Comparison of ENCODE assay signal across 10 mouse cellular contexts in the genomic region with DNA sequence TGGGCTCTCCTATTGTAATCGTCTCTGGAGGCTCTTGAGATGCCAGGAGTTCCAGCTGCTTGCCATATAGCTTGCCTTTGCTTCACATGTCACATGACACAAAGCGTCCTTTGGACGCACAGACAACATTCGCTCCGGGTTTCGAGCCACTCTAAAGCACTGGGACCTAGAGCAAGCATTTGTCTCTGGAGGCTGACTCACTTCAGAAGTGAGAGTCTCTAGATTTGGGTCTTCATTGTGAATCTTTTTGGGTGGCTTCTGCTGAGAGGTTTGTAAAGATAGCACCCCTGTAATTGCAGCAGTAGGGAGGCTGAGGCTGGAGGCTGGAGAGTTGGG. TPM values are rescaled to one million over a fixed set of nuclear protein-coding genes. Genes with fewer than 3 reads are reported as not detected.
DNase-seq lines count a peak whose midpoint lies in the region; ATAC-seq and TF ChIP-seq lines count a peak whose summit lies in the region.
"Had no signal": no experiment of that assay in that cellular context is flagged by ENCODE, and none has a peak within 500 bp of the region (broad histone marks: within the 10 kb centered on the region; RNA-seq: fewer than 3 reads in every experiment).

No protein-coding gene starts in this region.

- H3K9me3 ChIP-seq in heart, embryonic 10.5 days, result no peaks in the 10 kb centered on the region
- no peaks in the 10 kb centered on the region for H3K9me3 ChIP-seq in intestine, embryonic 15.5 days
- no peaks in the 10 kb centered on the region for H3K9me3 ChIP-seq in midbrain, embryonic 16.5 days (replicated peaks; ENCODE audit: control insufficient read depth, low read length, poor library complexity, severe bottlenecking)

- H3K4me2 ChIP-seq in intestine, embryonic 15.5 days (replicated peaks), result peak overlapping the region; percentile 75
- H3K4me2 ChIP-seq in midbrain, embryonic 16.5 days (ENCODE audit: low read length), result peak overlapping the region; percentile 59; the same call in 1 of the 2 replicates

- H3K79me2 ChIP-seq in liver, adult 2 months (ENCODE audit: control insufficient read depth, insufficient read depth, low read length), result peaks cover 25% of the 10 kb centered on the region

- H3K27ac ChIP-seq in heart, embryonic 10.5 days, result peak overlapping the region; percentile 100
- peak overlapping the region; percentile 59 for H3K27ac ChIP-seq in liver, adult 2 months (replicated peaks; ENCODE audit: insufficient read depth, low read depth, low read length)
- no peak overlapping the region for H3K27ac ChIP-seq in intestine, embryonic 15.5 days
- H3K27ac ChIP-seq in midbrain, embryonic 16.5 days (ENCODE audit: low read length), result no peak overlapping the region

- intact Hi-C loops in heart, postnatal 10 days (cut with DNase I), result no loop called here

- peaks cover 53% of the 10 kb centered on the region for H3K4me1 ChIP-seq in heart, embryonic 10.5 days
- peaks cover 35% of the 10 kb centered on the region for H3K4me1 ChIP-seq in liver, adult 2 months (ENCODE audit: control insufficient read depth, insufficient read depth, low read length)
- peaks cover 42% of the 10 kb centered on the region for H3K4me1 ChIP-seq in intestine, embryonic 15.5 days (replicated peaks)
- H3K4me1 ChIP-seq in midbrain, embryonic 16.5 days (ENCODE audit: control insufficient read depth, insufficient read depth, low read length), result peaks cover 30% of the 10 kb centered on the region

- no peak for DNase-seq in heart, embryonic 10.5 days (ENCODE audit: low spot score)
- DNase-seq in heart, postnatal 10 days, result no peak
- no peak for DNase-seq in liver, adult 2 months (ENCODE audit: extremely low read depth, low read depth, low spot score)
- no peak for DNase-seq in liver
- DNase-seq in spleen, postnatal 36 days (ENCODE audit: low spot score in 2 of 2), result no peak
- no peak for DNase-seq in gastrocnemius, postnatal 10 days
- DNase-seq: adrenal gland, postnatal 10 days; cerebellum, postnatal 10 days had no signal

- peaks cover 8% of the 10 kb centered on the region for H3K36me3 ChIP-seq in heart, embryonic 10.5 days
- H3K36me3 ChIP-seq in liver, adult 2 months (ENCODE audit: control insufficient read depth, insufficient read depth, low read length), result no peaks in the 10 kb centered on the region
- no peaks in the 10 kb centered on the region for H3K36me3 ChIP-seq in intestine, embryonic 15.5 days
- no peaks in the 10 kb centered on the region for H3K36me3 ChIP-seq in midbrain, embryonic 16.5 days (ENCODE audit: control insufficient read depth, insufficient read depth, low read length)

- TF ChIP-seq POLR2A in liver, adult 2 months (IDR thresholded peaks at IDR 0.05; ENCODE audit: extremely low read depth, insufficient read depth, low read length), result no peak

- H3K9ac ChIP-seq in liver, adult 2 months (ENCODE audit: low read depth, low read length), result no peak overlapping the region
- H3K9ac ChIP-seq in intestine, embryonic 15.5 days, result no peak overlapping the region
- no peak overlapping the region for H3K9ac ChIP-seq in midbrain, embryonic 16.5 days (ENCODE audit: low read depth, low read length)

- TF ChIP-seq CTCF in liver, adult 2 months (IDR thresholded peaks at IDR 0.05; ENCODE audit: low read depth, low read length), result no peak

- WGBS in heart, embryonic 10.5 days, result 80% methylated on average over 6 of the region's 6 CpGs
- WGBS in liver, adult 2 months, result 57% methylated on average over 6 of the region's 6 CpGs
- 88% methylated on average over 6 of the region's 6 CpGs for WGBS in intestine, embryonic 15.5 days
- WGBS in midbrain, embryonic 16.5 days, result 86% methylated on average over 6 of the region's 6 CpGs

- no peaks in the 10 kb centered on the region for H3K27me3 ChIP-seq in heart, embryonic 10.5 days (ENCODE audit: insufficient read depth, poor library complexity, severe bottlenecking)
- no peaks in the 10 kb centered on the region for H3K27me3 ChIP-seq in liver, adult 2 months (ENCODE audit: control insufficient read depth, insufficient read depth, low read length)
- no peaks in the 10 kb centered on the region for H3K27me3 ChIP-seq in intestine, embryonic 15.5 days (replicated peaks)
- H3K27me3 ChIP-seq in midbrain, embryonic 16.5 days (ENCODE audit: control insufficient read depth, insufficient read depth, low read depth, low read length), result no peaks in the 10 kb centered on the region

- peak overlapping the region; percentile 49; the same call in 1 of the 2 replicates for H3K4me3 ChIP-seq in heart, embryonic 10.5 days
- H3K4me3 ChIP-seq in liver, adult 2 months (ENCODE audit: insufficient read depth, low read depth, low read length), result no peak overlapping the region
- H3K4me3 ChIP-seq in intestine, embryonic 15.5 days (replicated peaks), result no peak overlapping the region
- no peak overlapping the region for H3K4me3 ChIP-seq in midbrain, embryonic 16.5 days (ENCODE audit: low read depth, low read length)

- no peak for ATAC-seq in intestine, embryonic 15.5 days
- no peak for ATAC-seq in midbrain, embryonic 16.5 days

RNA-seq across cellular contexts. Expression of a gene that starts 1.6 kb away (rescaled TPM):
- polyA plus RNA-seq in heart, embryonic 10.5 days (2016; fragmentation: Nextera tagmentation; extraction: Ambion mirVana), result 312 and 332 TPM in 2 replicates
- total RNA-seq in heart, postnatal 10 days (2021), result 100 to 1,000 TPM; 120 to 121 TPM
- 26.2 and 34.5 TPM in 2 replicates for total RNA-seq in liver, adult 2 months (2014; rRNA removed)
- polyA plus RNA-seq in liver, adult 2 months (2012; rRNA removed), result 69.9 and 75.2 TPM in 2 replicates
- polyA plus RNA-seq in intestine, embryonic 15.5 days (2015; fragmentation: Nextera tagmentation; extraction: Ambion mirVana), result 268 and 270 TPM in 2 replicates
- polyA plus RNA-seq in midbrain, embryonic 16.5 days (2015; fragmentation: Nextera tagmentation; extraction: Ambion mirVana), result 321 and 344 TPM in 2 replicates
- 100 to 1,000 TPM; 179 to 199 TPM for total RNA-seq in gastrocnemius, postnatal 10 days (2021)

RNA-seq across cellular contexts. Expression of a gene that starts 27.8 kb away (rescaled TPM):
- 0.36 and 3.9 TPM in 2 replicates for polyA plus RNA-seq in heart, embryonic 10.5 days (2016; fragmentation: Nextera tagmentation; extraction: Ambion mirVana)
- total RNA-seq in heart, postnatal 10 days (2021), result 10 to 100 TPM; 21.6 to 23.2 TPM
- not detected in 2 replicates for total RNA-seq in liver, adult 2 months (2014; rRNA removed)
- polyA plus RNA-seq in liver, adult 2 months (2012; rRNA removed), result 10.6 and 10.8 TPM in 2 replicates
- polyA plus RNA-seq in intestine, embryonic 15.5 days (2015; fragmentation: Nextera tagmentation; extraction: Ambion mirVana), result 0.40 and 7.2 TPM in 2 replicates
- polyA plus RNA-seq in midbrain, embryonic 16.5 days (2015; fragmentation: Nextera tagmentation; extraction: Ambion mirVana), result 7.7 and 9.2 TPM in 2 replicates
- total RNA-seq in gastrocnemius, postnatal 10 days (2021), result 10 to 100 TPM; 10.6 to 15.8 TPM

RNA-seq across cellular contexts. Expression of a gene that starts 55.2 kb away (rescaled TPM):
- 4.2 TPM in 2 replicates for polyA plus RNA-seq in heart, embryonic 10.5 days (2016; fragmentation: Nextera tagmentation; extraction: Ambion mirVana)
- 100 to 1,000 TPM in 1 of 2 experiments, 10 to 100 TPM in 1; 31.0 to 100 TPM for total RNA-seq in heart, postnatal 10 days (2021)
- total RNA-seq in liver, adult 2 months (2014; rRNA removed), result 125 and 147 TPM in 2 replicates
- polyA plus RNA-seq in liver, adult 2 months (2012; rRNA removed), result 200 and 210 TPM in 2 replicates
- 22.5 and 24.3 TPM in 2 replicates for polyA plus RNA-seq in intestine, embryonic 15.5 days (2015; fragmentation: Nextera tagmentation; extraction: Ambion mirVana)
- polyA plus RNA-seq in midbrain, embryonic 16.5 days (2015; fragmentation: Nextera tagmentation; extraction: Ambion mirVana), result 0.37 and 0.60 TPM in 2 replicates
- 10 to 100 TPM; 28.0 to 64.3 TPM for total RNA-seq in gastrocnemius, postnatal 10 days (2021)

RNA-seq across cellular contexts. Expression of a gene that starts 56.1 kb away (rescaled TPM):
- 47.7 and 53.8 TPM in 2 replicates for polyA plus RNA-seq in heart, embryonic 10.5 days (2016; fragmentation: Nextera tagmentation; extraction: Ambion mirVana)
- 10 to 100 TPM; 37.9 to 40.5 TPM for total RNA-seq in heart, postnatal 10 days (2021)
- total RNA-seq in liver, adult 2 months (2014; rRNA removed), result 4.8 and 5.8 TPM in 2 replicates
- 19.6 and 24.8 TPM in 2 replicates for polyA plus RNA-seq in liver, adult 2 months (2012; rRNA removed)
- 35.1 and 38.6 TPM in 2 replicates for polyA plus RNA-seq in intestine, embryonic 15.5 days (2015; fragmentation: Nextera tagmentation; extraction: Ambion mirVana)
- polyA plus RNA-seq in midbrain, embryonic 16.5 days (2015; fragmentation: Nextera tagmentation; extraction: Ambion mirVana), result 29.7 and 30.3 TPM in 2 replicates
- 10 to 100 TPM; 20.4 to 22.6 TPM for total RNA-seq in gastrocnemius, postnatal 10 days (2021)

Comparison
In these comparisons a context has a peak if more than half of its experiments do, and no peak if none do; other contexts are left out.
1. H3K27ac ChIP-seq: peak in heart, embryonic 10.5 days (single experiment) and liver, adult 2 months (single experiment); none in intestine, embryonic 15.5 days (single experiment) and midbrain, embryonic 16.5 days (single experiment).